Mouse (Mus musculus) liver, adult 2 months (tissue): ENCODE measurements around the gene Mettl8. TPM values are rescaled to one million over a fixed set of nuclear protein-coding genes. Genes with fewer than 3 reads are reported as not detected.

ENCODE experiments used
- DNase-seq: peaks from one replicate; pipeline ENCODE4 v3.0.0-alpha.2; 2011; ENCODE audit warnings: low read depth, low spot score; ENCODE audit errors: extremely low read depth
- H3K27ac ChIP-seq: fragments of 200-500 bp; replicated peaks from 2 replicates; pipeline ENCODE4 v1.5.1; 2012; ENCODE audit warnings: low read depth, mild to moderate bottlenecking, control low read depth, inconsistent platforms, low read length; ENCODE audit not compliant: insufficient read depth
- H3K27me3 ChIP-seq: fragments of 200-500 bp; 2 replicates; pipeline ENCODE4 v1.6.1; 2012; ENCODE audit warnings: mild to moderate bottlenecking, moderate library complexity, low read length, inconsistent platforms; ENCODE audit not compliant: control insufficient read depth, insufficient read depth
- H3K36me3 ChIP-seq: fragments of 200-500 bp; 2 replicates; pipeline ENCODE4 v1.6.1; 2012; ENCODE audit warnings: low read length, inconsistent platforms; ENCODE audit not compliant: control insufficient read depth, insufficient read depth
- H3K4me1 ChIP-seq: fragments of 200-500 bp; 2 replicates; pipeline ENCODE4 v1.6.1; 2011; ENCODE audit warnings: low read length; ENCODE audit not compliant: control insufficient read depth, insufficient read depth
- H3K4me3 ChIP-seq: fragments of 200-500 bp; 2 replicates; pipeline ENCODE4 v1.5.1; 2011; ENCODE audit warnings: low read depth, mild to moderate bottlenecking, control low read depth, low read length, moderate library complexity; ENCODE audit not compliant: insufficient read depth
- H3K79me2 ChIP-seq: fragments of 200-500 bp; 2 replicates; pipeline ENCODE4 v1.6.1; 2012; ENCODE audit warnings: inconsistent platforms, mild to moderate bottlenecking, low read length, moderate library complexity; ENCODE audit not compliant: control insufficient read depth, insufficient read depth
- H3K9ac ChIP-seq: fragments of 200-500 bp; 2 replicates; pipeline ENCODE4 v1.6.1; 2012; ENCODE audit warnings: low read depth, mild to moderate bottlenecking, control low read depth, inconsistent platforms, low read length
- CTCF ChIP-seq: fragments of 200-500 bp; IDR thresholded peaks from 2 replicates; pipeline ENCODE4 v1.5.1; 2011; ENCODE audit warnings: low read depth, low read length, control low read depth
- POLR2A ChIP-seq: fragments of 200-500 bp; IDR thresholded peaks from 2 replicates; pipeline ENCODE4 v1.6.1; 2011; ENCODE audit warnings: low read length, control low read depth; ENCODE audit not compliant: insufficient read depth; ENCODE audit errors: extremely low read depth
- WGBS: fragments of 180-500 bp; shearing (Covaris S2); methylation state at CpG from one replicate; pipeline ENCODE4 v1.1.7; 2018; 5-methylcytosine and 5-hydroxymethylcytosine counted together
- polyA plus RNA-seq: library from polyadenylated mRNA; depleted of rRNA; stranded (reverse); fragments of >200 nt; gene quantifications from 2 replicates; pipeline ENCODE4 v1.2.3, GENCODE M21; 2012
- total RNA-seq: library from RNA; depleted of rRNA; stranded (reverse); fragments of >200 nt; gene quantifications from 2 replicates; pipeline ENCODE4 v1.2.3, GENCODE M21; 2014

The Mettl8 gene
- total and polyA plus RNA-seq, 2 experiments = 2.7 to 11.7 TPM

DNA sequence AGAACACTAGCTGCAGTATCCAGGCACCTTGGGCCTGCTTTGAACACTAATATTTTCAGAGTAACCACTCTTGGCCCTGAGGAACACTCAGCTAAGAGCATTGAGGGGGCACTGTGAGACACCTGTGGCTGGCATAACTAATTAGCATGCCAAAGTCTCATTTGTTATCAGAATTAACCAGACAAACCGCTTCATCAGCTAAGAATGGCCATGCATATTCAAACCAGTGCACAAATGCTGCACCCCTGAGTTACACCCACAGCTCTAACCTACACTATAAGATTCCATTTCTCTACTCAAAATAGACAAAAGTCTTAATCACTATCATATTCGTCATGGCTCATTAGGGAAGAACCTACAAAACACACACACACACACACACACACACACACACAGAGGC lies 103.4 kb downstream of the Mettl8 start:
- Histone ChIP-seq H3K4me3 (no peak overlapping the region), H3K36me3 (no peaks in the 10 kb centered on the region), H3K4me1 (no peaks in the 10 kb centered on the region), H3K27ac (no peak overlapping the region), H3K27me3 (no peaks in the 10 kb centered on the region), H3K9ac (no peak overlapping the region), H3K79me2 (no peaks in the 10 kb centered on the region)
- TF ChIP-seq CTCF (no peak), POLR2A (no peak)
- DNase-seq = no peak
- WGBS = 82% methylated on average over 2 of the region's 2 CpGs

DNA sequence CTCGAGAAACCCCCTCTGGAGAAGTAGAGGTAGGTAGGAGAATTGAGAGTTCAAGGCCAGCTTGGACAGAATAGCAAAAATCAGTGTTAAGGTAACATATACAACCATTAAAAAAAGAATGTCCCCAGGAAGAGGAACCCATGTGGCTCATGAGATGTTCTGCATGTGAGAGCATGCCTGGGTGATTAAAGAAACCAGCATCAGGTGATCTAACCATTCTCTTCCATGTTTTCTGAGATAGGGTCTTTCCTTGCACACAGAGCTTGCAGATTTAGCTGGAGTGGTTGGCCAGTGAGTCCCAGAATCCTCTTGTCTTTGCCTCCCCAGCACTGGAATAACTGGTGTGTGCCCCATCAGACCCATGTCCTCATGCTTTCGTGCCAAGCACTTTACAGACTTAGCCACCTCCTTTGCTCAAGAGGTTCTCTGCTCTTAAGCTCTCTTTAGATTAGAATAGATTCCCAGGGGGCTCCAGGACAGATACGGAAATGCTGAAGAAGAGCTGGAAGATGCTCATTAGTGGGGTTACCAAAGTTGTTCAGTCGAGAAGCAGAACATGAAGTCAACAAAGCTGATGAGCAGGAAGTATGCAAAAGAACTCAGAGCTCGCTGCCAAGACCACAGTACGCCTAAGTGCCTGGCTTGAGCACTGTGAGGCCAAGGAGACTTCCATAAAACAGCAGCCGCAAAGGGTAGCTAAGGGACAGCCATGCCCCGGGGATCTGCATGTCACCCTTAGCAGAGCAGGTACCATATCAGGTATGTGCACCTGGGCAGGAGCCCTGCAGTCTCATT lies 110.7 kb downstream of the Mettl8 start:
- H3K9ac ChIP-seq = no peak overlapping the region
- DNase-seq = no peak
- H3K79me2 ChIP-seq = no peaks in the 10 kb centered on the region
- TF ChIP-seq POLR2A (no peak), CTCF (no peak)
- H3K27ac ChIP-seq = no peak overlapping the region
- H3K4me3 ChIP-seq = no peak overlapping the region
- H3K36me3 ChIP-seq = no peaks in the 10 kb centered on the region
- H3K4me1 ChIP-seq = peaks cover 6% of the 10 kb centered on the region; the same call in 1 of the 2 replicates
- no peaks in the 10 kb centered on the region for H3K27me3 ChIP-seq
- 88% methylated on average over 8 of the region's 8 CpGs for WGBS

DNA sequence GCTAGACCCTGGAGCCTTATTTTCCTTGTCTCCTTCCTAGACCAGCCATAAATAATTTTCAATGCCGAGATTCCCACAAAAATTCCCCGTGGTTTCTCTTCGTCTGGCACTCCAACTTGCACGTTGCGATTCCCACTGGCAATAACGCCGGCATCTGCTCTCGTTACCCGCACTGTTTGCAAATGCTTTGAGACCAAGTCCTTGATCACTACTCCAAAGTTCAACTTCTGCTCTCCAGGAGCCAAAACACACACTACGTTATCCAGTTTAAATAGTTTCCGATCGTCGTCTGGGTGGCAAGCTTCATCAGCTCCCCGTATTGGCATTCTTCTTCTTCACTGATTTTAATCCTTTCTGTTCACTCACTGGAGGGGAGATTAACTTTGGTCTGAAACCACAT lies 114.6 kb downstream of the Mettl8 start:
- peak overlapping the region; percentile 35 for H3K27ac ChIP-seq

DNA sequence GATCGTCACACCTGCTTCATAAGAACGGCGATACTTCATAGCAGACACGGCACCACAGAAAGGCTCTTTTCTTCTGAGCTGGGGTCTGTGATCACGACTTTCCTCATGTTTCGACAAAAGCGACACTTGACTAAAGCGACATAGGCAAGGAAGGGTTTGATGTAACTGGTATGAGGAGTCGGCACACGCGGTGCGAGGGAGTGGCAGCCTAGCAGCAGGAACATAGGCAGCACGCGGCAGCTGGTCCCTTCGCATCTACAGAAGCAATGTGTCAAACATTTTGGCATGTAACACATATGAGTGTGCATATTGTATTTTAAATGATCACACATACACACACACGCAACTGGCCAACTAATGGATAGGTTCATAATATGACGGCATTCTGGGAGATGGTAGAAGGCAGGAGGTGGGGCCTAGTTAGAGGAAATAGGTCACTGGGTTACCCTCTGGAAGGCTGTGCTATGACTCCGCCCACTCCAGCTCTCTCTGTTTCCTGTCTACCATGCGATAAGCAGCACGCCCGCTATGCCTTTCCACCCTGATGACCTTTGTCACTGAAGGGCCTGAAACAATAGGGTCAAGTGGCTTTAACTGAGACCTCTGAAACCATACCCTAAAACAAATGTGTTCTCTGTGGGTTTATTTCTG lies 116.4 kb downstream of the Mettl8 start:
- no peak overlapping the region for H3K4me3 ChIP-seq
- H3K27me3 ChIP-seq = no peaks in the 10 kb centered on the region
- no peaks in the 10 kb centered on the region for H3K79me2 ChIP-seq
- WGBS = 81% methylated on average over 21 of the region's 21 CpGs
- TF ChIP-seq CTCF = no peak
- TF ChIP-seq POLR2A = no peak
- DNase-seq = peak; percentile 63
- no peak overlapping the region for H3K9ac ChIP-seq
- H3K4me1 ChIP-seq = peaks cover 10% of the 10 kb centered on the region
- H3K27ac ChIP-seq = no peak overlapping the region
- H3K36me3 ChIP-seq = no peaks in the 10 kb centered on the region

More for the DNA sequence above, 114.6 kb downstream of the Mettl8 start:
- Histone ChIP-seq H3K9ac (no peak overlapping the region), H3K4me3 (no peak overlapping the region), H3K4me1 (peaks cover 10% of the 10 kb centered on the region), H3K79me2 (no peaks in the 10 kb centered on the region), H3K27me3 (no peaks in the 10 kb centered on the region), H3K36me3 (no peaks in the 10 kb centered on the region)
- no peak for TF ChIP-seq CTCF
- no peak for TF ChIP-seq POLR2A
- 31% methylated on average over 14 of the region's 14 CpGs for WGBS
- peak; percentile 99 for DNase-seq

DNA sequence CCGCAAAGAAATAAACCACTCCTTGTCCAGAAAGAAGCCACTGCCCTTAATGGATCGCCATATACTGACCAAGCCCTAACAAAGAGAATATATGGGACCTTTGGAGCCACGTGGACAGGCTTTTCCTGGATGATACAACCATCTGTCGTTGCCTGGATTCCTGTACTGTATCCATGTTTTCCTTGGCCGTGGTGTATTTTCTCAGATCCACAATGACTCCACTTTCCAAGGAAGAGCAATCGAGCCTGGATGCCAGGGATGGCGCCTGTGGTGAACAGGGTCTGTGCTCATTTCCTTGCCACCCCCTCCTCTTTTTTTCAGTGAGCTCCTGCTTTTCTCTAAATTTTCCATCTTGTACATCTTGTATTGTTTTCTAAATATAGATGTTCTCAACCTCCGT lies 120.6 kb downstream of the Mettl8 start:
- no peak overlapping the region for H3K27ac ChIP-seq
- no peak overlapping the region for H3K9ac ChIP-seq
- DNase-seq = no peak
- no peak for TF ChIP-seq POLR2A
- TF ChIP-seq CTCF = no peak
- no peaks in the 10 kb centered on the region for H3K27me3 ChIP-seq
- H3K36me3 ChIP-seq = no peaks in the 10 kb centered on the region
- H3K4me1 ChIP-seq = peaks cover 7% of the 10 kb centered on the region; the same call in 1 of the 2 replicates
- no peaks in the 10 kb centered on the region for H3K79me2 ChIP-seq
- WGBS = 81% methylated on average over 8 of the region's 8 CpGs
- no peak overlapping the region for H3K4me3 ChIP-seq

DNA sequence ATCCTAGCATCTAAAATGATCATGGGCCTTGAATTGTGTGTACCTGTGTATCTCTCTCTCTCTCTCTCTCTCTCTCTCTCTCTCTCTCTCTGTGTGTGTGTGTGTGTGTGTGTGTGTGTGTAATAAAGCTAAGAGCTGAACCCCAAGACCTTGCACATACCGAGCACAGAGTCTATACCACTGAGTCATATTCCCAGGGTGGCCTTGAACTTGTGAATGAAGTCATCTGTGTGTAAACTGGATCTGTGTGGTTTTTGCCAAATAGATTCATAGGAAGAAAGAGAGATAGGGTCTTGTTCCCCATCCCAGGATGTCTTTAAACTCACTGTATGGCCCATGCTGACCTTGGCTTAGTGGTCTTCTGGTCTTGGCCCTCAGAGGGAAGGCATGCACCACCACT lies 121.9 kb downstream of the Mettl8 start:
- TF ChIP-seq POLR2A (no peak), CTCF (no peak)
- 62% methylated on average over 1 of the region's 1 CpGs for WGBS
- no peaks in the 10 kb centered on the region for H3K79me2 ChIP-seq
- H3K9ac ChIP-seq = no peak overlapping the region
- H3K27ac ChIP-seq = no peak overlapping the region
- peaks cover 7% of the 10 kb centered on the region; the same call in 1 of the 2 replicates for H3K4me1 ChIP-seq
- no peak for DNase-seq
- H3K4me3 ChIP-seq = no peak overlapping the region
- no peaks in the 10 kb centered on the region for H3K36me3 ChIP-seq
- no peaks in the 10 kb centered on the region for H3K27me3 ChIP-seq
